Mouse (Mus musculus) myocyte (in vitro differentiated cells): ENCODE measurements around the gene Spg21. TPM values are rescaled to one million over a fixed set of nuclear protein-coding genes. Genes with fewer than 3 reads are reported as not detected.

Experiments used
- H3K27me3 ChIP-seq: one replicate; pipeline ENCODE4 v1.6.1; 2011; ENCODE audit not compliant: control insufficient read depth, insufficient read depth, insufficient read length
- H3K36me3 ChIP-seq: one replicate; pipeline ENCODE4 v1.6.1; 2011; ENCODE audit not compliant: control insufficient read depth, insufficient read depth
- H3K4me2 ChIP-seq: one replicate; pipeline ENCODE4 v1.6.1; 2011; ENCODE audit warnings: low read depth, control low read depth
- H3K4me3 ChIP-seq: one replicate; pipeline ENCODE4 v1.5.1; 2011; ENCODE audit warnings: mild to moderate bottlenecking, control low read depth, moderate library complexity
- H3K79me2 ChIP-seq: one replicate; pipeline ENCODE4 v1.6.1; 2011; ENCODE audit not compliant: control insufficient read depth, insufficient read depth
- H3ac ChIP-seq: one replicate; pipeline ENCODE4 v1.6.1; 2011; ENCODE audit not compliant: control insufficient read depth, insufficient read length
- CEBPB ChIP-seq: IDR thresholded peaks from 2 replicates; pipeline ENCODE4 v1.6.1; 2011; ENCODE audit warnings: mild to moderate bottlenecking, moderate library complexity; ENCODE audit not compliant: poor library complexity, insufficient read depth, severe bottlenecking
- E2F4 ChIP-seq: IDR thresholded peaks from one replicate; pipeline ENCODE4 v1.6.1; 2011; ENCODE audit warnings: mild to moderate bottlenecking, control low read depth, moderate library complexity; ENCODE audit not compliant: insufficient read depth
- MAX ChIP-seq: IDR thresholded peaks from one replicate; pipeline ENCODE4 v1.6.1; 2011; ENCODE audit warnings: low read depth, mild to moderate bottlenecking, control low read depth
- MYOD1 ChIP-seq, 3 experiments: IDR thresholded peaks; one replicate each; pipeline ENCODE4 v1.6.1; 2011; ENCODE audit warnings: control low read depth in 2 of 3, low read depth in 2 of 3, mild to moderate bottlenecking in 2 of 3, moderate library complexity in 1 of 3; ENCODE audit not compliant: insufficient read length in 2 of 3, control insufficient read depth in 1 of 3
- MYOG ChIP-seq, 3 experiments: IDR thresholded peaks; one replicate each; pipeline ENCODE4 v1.6.1; 2011; ENCODE audit warnings: control low read depth in 2 of 3, low read depth in 2 of 3, mild to moderate bottlenecking in 2 of 3; ENCODE audit not compliant: insufficient read length in 2 of 3, control insufficient read depth in 1 of 3, insufficient read depth in 1 of 3
- POLR2A ChIP-seq: IDR thresholded peaks from one replicate; pipeline ENCODE4 v1.6.1; 2011; ENCODE audit warnings: low read depth, mild to moderate bottlenecking, control low read depth, moderate library complexity; ENCODE audit not compliant: insufficient read length
- POLR2AphosphoS2 ChIP-seq: IDR thresholded peaks from one replicate; pipeline ENCODE4 v1.6.1; 2011; ENCODE audit warnings: low read depth, control low read depth; ENCODE audit not compliant: insufficient read length
- REST ChIP-seq: IDR thresholded peaks from one replicate; pipeline ENCODE4 v1.6.1; 2011; ENCODE audit warnings: mild to moderate bottlenecking, control low read depth, moderate library complexity; ENCODE audit not compliant: insufficient read depth, insufficient read length
- SRF ChIP-seq: IDR thresholded peaks from one replicate; pipeline ENCODE4 v1.6.1; 2011; ENCODE audit warnings: low read depth; ENCODE audit not compliant: control insufficient read depth, insufficient read length
- TCF12 ChIP-seq: IDR thresholded peaks from one replicate; pipeline ENCODE4 v1.6.1; 2011; ENCODE audit warnings: mild to moderate bottlenecking, control low read depth; ENCODE audit not compliant: poor library complexity, insufficient read depth, severe bottlenecking
- TCF3 ChIP-seq: IDR thresholded peaks from one replicate; pipeline ENCODE4 v1.6.1; 2011; ENCODE audit warnings: low read depth, control low read depth; ENCODE audit not compliant: insufficient read length
- USF1 ChIP-seq: IDR thresholded peaks from one replicate; pipeline ENCODE4 v1.6.1; 2011; ENCODE audit warnings: low read depth, mild to moderate bottlenecking, control low read depth, moderate library complexity
- polyA plus RNA-seq: library from polyadenylated mRNA; unstranded; fragments of >200 nt; fragmentation: generic; extraction: Trizol; gene quantifications from one replicate; pipeline ENCODE4 v1.2.1, GENCODE M21; 2012; ENCODE audit warnings: missing spikeins

Spg21 gene
- polyA plus RNA-seq, 1 experiment, result 101 TPM

GRCm38 (mm10) chr9:65422760-65423501 is 37.8 kb upstream of the Spg21 start, which contains the start of gene Slc51b:
Gene Slc51b, minus strand, starts transcription at chr9:65422955.
- H3K4me3 ChIP-seq, result no peak within 1 kb of the TSS

DNA sequence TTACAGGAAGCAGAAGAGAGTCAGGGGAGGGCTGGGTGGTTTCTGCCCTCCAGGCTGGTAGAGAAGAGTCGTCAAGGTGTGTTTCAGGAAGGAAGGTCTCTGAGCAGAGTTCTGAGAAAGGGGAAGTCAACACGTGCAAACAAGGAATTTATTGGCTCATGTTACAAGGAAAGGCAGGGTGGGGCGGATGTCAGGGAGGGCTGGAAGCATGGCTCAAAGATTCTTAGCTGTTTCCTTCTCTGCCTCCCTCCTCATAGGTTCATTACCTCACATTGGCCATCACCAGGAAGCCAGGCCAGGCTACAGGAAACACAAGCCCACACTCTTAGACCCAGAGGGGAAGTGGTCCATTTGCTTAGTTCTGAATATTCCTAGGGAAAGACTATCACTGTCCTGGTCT is 36.4 kb upstream of the Spg21 start:
- H3K27me3 ChIP-seq, result no peaks in the 10 kb centered on the region
- no peaks in the 10 kb centered on the region for H3K36me3 ChIP-seq
- H3ac ChIP-seq, result no peak overlapping the region
- no peak overlapping the region for H3K4me2 ChIP-seq
- no peak overlapping the region for H3K4me3 ChIP-seq
- no peaks in the 10 kb centered on the region for H3K79me2 ChIP-seq
- TF ChIP-seq POLR2A (no peak), REST (no peak), MYOD1 (IDR thresholded peaks at IDR 0.05; ENCODE audit: control insufficient read depth in 1 of 3, insufficient read length in 2 of 3, low read depth in 2 of 3) (no peak), TCF12 (no peak), USF1 (no peak), POLR2AphosphoS2 (no peak), CEBPB (no peak), E2F4 (no peak), TCF3 (no peak), MYOG (IDR thresholded peaks at IDR 0.05; ENCODE audit: control insufficient read depth in 1 of 3, insufficient read depth in 1 of 3, insufficient read length in 2 of 3, low read depth in 2 of 3) (no peak)

More at GRCm38 (mm10) chr9:65422760-65423501, 37.8 kb upstream of the Spg21 start, which contains the start of gene Slc51b:
- H3K79me2 ChIP-seq, result no peaks in the 10 kb centered on the region
- no peak within 1 kb of the TSS for H3ac ChIP-seq
- no peak for TF ChIP-seq CEBPB
- H3K27me3 ChIP-seq, result no peaks in the 10 kb centered on the region
- no peaks in the 10 kb centered on the region for H3K36me3 ChIP-seq
- H3K4me2 ChIP-seq, result no peak within 1 kb of the TSS

DNA sequence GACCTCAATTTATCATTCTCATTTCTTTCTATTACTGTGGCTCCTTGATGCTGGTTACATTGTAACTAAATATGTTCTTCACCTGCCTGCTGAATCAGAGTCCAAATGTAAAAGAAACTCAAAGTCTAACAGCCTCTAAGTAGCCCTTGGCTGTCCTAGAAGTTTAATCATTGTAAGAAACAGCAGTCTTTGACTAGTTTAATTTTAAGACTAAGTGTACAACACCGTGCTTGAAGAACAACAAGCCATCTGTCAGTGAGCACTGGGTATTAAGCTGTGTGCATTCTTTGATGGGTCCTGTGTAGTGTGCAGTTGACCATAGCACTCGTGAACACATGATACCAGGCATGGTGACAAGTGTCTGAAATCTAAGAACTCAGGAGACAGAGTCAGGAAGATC is 33.2 kb upstream of the Spg21 start:
- Histone ChIP-seq H3K36me3 (no peaks in the 10 kb centered on the region), H3K4me2 (no peak overlapping the region), H3ac (no peak overlapping the region), H3K4me3 (no peak overlapping the region), H3K27me3 (no peaks in the 10 kb centered on the region), H3K79me2 (no peaks in the 10 kb centered on the region)
- TF ChIP-seq USF1, result no peak
- no peak for TF ChIP-seq MAX
- TF ChIP-seq CEBPB, result no peak
- no peak for TF ChIP-seq REST
- no peak for TF ChIP-seq E2F4
- TF ChIP-seq SRF, result no peak
- TF ChIP-seq MYOD1 (IDR thresholded peaks at IDR 0.05; ENCODE audit: control insufficient read depth in 1 of 3, insufficient read length in 2 of 3, low read depth in 2 of 3), result no peak
- no peak for TF ChIP-seq POLR2A
- TF ChIP-seq TCF3, result no peak
- no peak for TF ChIP-seq POLR2AphosphoS2
- TF ChIP-seq TCF12, result no peak
- no peak for TF ChIP-seq MYOG (IDR thresholded peaks at IDR 0.05; ENCODE audit: control insufficient read depth in 1 of 3, insufficient read depth in 1 of 3, insufficient read length in 2 of 3, low read depth in 2 of 3)

- Histone ChIP-seq H3K4me2 (no peak overlapping the region), H3K4me3 (no peak overlapping the region), H3K36me3 (no peaks in the 10 kb centered on the region), H3K27me3 (no peaks in the 10 kb centered on the region), H3ac (no peak overlapping the region), H3K79me2 (no peaks in the 10 kb centered on the region)
- no peak for TF ChIP-seq MYOG (IDR thresholded peaks at IDR 0.05; ENCODE audit: control insufficient read depth in 1 of 3, insufficient read depth in 1 of 3, insufficient read length in 2 of 3, low read depth in 2 of 3)
- TF ChIP-seq USF1, result no peak
- TF ChIP-seq POLR2A, result no peak
- TF ChIP-seq POLR2AphosphoS2, result no peak
- TF ChIP-seq E2F4, result no peak
- TF ChIP-seq CEBPB, result no peak
- TF ChIP-seq MYOD1 (IDR thresholded peaks at IDR 0.05; ENCODE audit: control insufficient read depth in 1 of 3, insufficient read length in 2 of 3, low read depth in 2 of 3), result no peak
- TF ChIP-seq TCF12, result no peak
These were observed 32.7 kb upstream of the Spg21 start for GRCm38 (mm10) chr9:65428003-65428402.

- no peak for TF ChIP-seq CEBPB
- H3K79me2 ChIP-seq, result no peaks in the 10 kb centered on the region
- no peaks in the 10 kb centered on the region for H3K27me3 ChIP-seq
- no peak overlapping the region for H3K4me2 ChIP-seq
- H3K36me3 ChIP-seq, result no peaks in the 10 kb centered on the region
- H3K4me3 ChIP-seq, result no peak overlapping the region
- no peak overlapping the region for H3ac ChIP-seq
These were observed 30.3 kb upstream of the Spg21 start for GRCm38 (mm10) chr9:65430401-65430800.
